Comparison of ENCODE assay signal across 9 mouse cellular contexts in the genomic region with DNA sequence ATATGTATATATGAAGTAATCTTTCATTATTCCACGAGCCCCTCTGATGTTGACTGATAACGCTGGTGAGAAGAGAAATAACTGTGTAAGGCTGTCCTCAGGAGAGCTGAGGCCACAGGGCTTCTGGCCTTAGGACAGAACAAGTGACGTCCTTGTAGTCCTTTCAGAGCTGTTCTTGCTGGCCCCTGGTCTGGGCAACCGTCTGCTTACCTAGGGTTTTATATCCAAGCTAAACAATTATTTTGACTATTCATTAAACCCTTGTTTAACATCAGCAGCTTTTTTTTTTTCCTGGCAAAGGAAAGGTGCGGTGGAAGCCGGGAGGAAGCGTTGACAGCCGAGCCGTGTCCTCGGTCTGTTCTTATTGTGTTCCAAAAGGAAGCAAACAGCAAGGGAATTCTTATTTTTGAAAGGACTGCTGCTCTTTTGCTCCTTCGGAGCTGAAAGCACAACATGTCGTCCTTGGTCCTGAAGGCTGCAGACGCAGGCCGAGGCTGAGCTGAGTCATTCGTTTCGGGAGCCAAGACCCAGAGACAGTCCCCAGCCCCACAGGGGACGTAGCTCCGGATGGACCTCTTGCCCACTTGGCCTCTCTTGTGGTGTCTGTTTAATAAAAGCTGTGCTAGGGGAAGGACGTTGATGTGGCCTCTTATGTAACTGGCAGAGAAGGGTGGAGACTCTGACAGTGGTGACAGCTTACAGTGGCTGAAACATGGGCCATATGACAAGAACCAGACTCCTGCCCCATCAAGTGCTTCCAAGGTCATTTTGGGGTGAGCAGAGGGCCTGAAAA.
DNase-seq lines count a peak whose midpoint lies in the region; ATAC-seq and TF ChIP-seq lines count a peak whose summit lies in the region.
"Had no signal": no experiment of that assay in that cellular context is flagged by ENCODE, and none has a peak within 500 bp of the region (broad histone marks: within the 10 kb centered on the region; RNA-seq: fewer than 3 reads in every experiment).

No protein-coding gene starts in this region.

- intact Hi-C loops in heart, postnatal 10 days (cut with DNase I): loop anchor here (2.0 to 5.0 kb wide), 3 partner anchors 78 to 441 kb away; no protein-coding TSS in a partner anchor

- H3K9me3 ChIP-seq in intestine, embryonic 14.5 days (ENCODE audit: control insufficient read depth, low read length): no peaks in the 10 kb centered on the region
- H3K9me3 ChIP-seq in intestine, postnatal 0 days (ENCODE audit: control insufficient read depth): no peaks in the 10 kb centered on the region
- H3K9me3 ChIP-seq in lung, embryonic 15.5 days: no peaks in the 10 kb centered on the region

- no peak overlapping the region for H3K9ac ChIP-seq in intestine, embryonic 14.5 days (ENCODE audit: low read length)
- no peak overlapping the region for H3K9ac ChIP-seq in intestine, postnatal 0 days (ENCODE audit: low read depth, low read length)
- H3K9ac ChIP-seq in lung, embryonic 15.5 days: no peak overlapping the region

- no peak overlapping the region for H3K4me3 ChIP-seq in intestine, embryonic 14.5 days (ENCODE audit: low read depth, low read length)
- no peak overlapping the region for H3K4me3 ChIP-seq in intestine, postnatal 0 days (ENCODE audit: low read depth, low read length)
- H3K4me3 ChIP-seq in lung, embryonic 15.5 days: no peak overlapping the region

- H3K4me2 ChIP-seq in intestine, embryonic 14.5 days (ENCODE audit: low read length): no peak overlapping the region
- no peak overlapping the region for H3K4me2 ChIP-seq in intestine, postnatal 0 days (replicated peaks; ENCODE audit: low read depth)
- peak overlapping the region; percentile 9; the same call in 1 of the 2 replicates for H3K4me2 ChIP-seq in lung, embryonic 15.5 days

- DNase-seq in intestine, embryonic 14.5 days (ENCODE audit: low spot score): no peak
- DNase-seq in cerebellum, postnatal 25 days: peak; percentile 7 to 8
- peak; percentile 93 to 95 for DNase-seq in heart, postnatal 10 days
- DNase-seq in frontal cortex, postnatal 36 days (ENCODE audit: low spot score in 2 of 2): no peak
- no peak for DNase-seq in natural killer cell, adult 2 months (ENCODE audit: low spot score in 2 of 2)

- no peaks in the 10 kb centered on the region for H3K36me3 ChIP-seq in intestine, embryonic 14.5 days (ENCODE audit: control insufficient read depth, insufficient read depth, low read length)
- H3K36me3 ChIP-seq in intestine, postnatal 0 days (ENCODE audit: control insufficient read depth, insufficient read depth): no peaks in the 10 kb centered on the region
- H3K36me3 ChIP-seq in lung, embryonic 15.5 days: no peaks in the 10 kb centered on the region

- H3K4me1 ChIP-seq in intestine, embryonic 14.5 days (replicated peaks; ENCODE audit: control insufficient read depth, insufficient read depth, low read length): peaks cover 11% of the 10 kb centered on the region
- H3K4me1 ChIP-seq in intestine, postnatal 0 days (replicated peaks; ENCODE audit: control insufficient read depth, insufficient read depth, low read length): no peaks in the 10 kb centered on the region
- peaks cover 32% of the 10 kb centered on the region for H3K4me1 ChIP-seq in lung, embryonic 15.5 days

- H3K27ac ChIP-seq in intestine, embryonic 14.5 days (ENCODE audit: low read depth): 0 out of 2 replicates have a peak overlapping the region, but pooled peaks have one; percentile 3
- H3K27ac ChIP-seq in intestine, postnatal 0 days (ENCODE audit: low read depth, low read length): no peak overlapping the region
- H3K27ac ChIP-seq in lung, embryonic 15.5 days: peak overlapping the region; percentile 83

- ATAC-seq in intestine, embryonic 14.5 days (replicated peaks; ENCODE audit: low FRiP score, low TSS enrichment, low read depth): no peak
- ATAC-seq in intestine, postnatal 0 days: no peak
- ATAC-seq in lung, embryonic 15.5 days (ENCODE audit: borderline replicate concordance, extremely low read depth, low FRiP score, low TSS enrichment): peak; percentile 97
- ATAC-seq in monocyte, adult 5-6 weeks (replicated peaks; ENCODE audit: insufficient number of reproducible peaks, low FRiP score, low TSS enrichment, poor library complexity, severe bottlenecking): no peak

- 38% methylated on average over 19 of the region's 19 CpGs for WGBS in intestine, embryonic 14.5 days
- WGBS in intestine, postnatal 0 days: 58% methylated on average over 19 of the region's 19 CpGs
- 25% methylated on average over 19 of the region's 19 CpGs for WGBS in lung, embryonic 15.5 days

- no peaks in the 10 kb centered on the region for H3K27me3 ChIP-seq in intestine, embryonic 14.5 days (replicated peaks; ENCODE audit: control insufficient read depth, insufficient read depth, low read length)
- H3K27me3 ChIP-seq in intestine, postnatal 0 days (replicated peaks; ENCODE audit: control insufficient read depth, insufficient read depth, low read length): no peaks in the 10 kb centered on the region
- no peaks in the 10 kb centered on the region for H3K27me3 ChIP-seq in lung, embryonic 15.5 days
- H3K27me3 ChIP-seq: CH12.LX had no signal

- no peak for TF ChIP-seq CTCF in intestine, postnatal 0 days (IDR thresholded peaks at IDR 0.05; ENCODE audit: low read depth)

Comparison
In these comparisons a context has a peak if more than half of its experiments do, and no peak if none do; other contexts are left out.
1. DNase-seq: peak in cerebellum, postnatal 25 days (2 of 2) and heart, postnatal 10 days (2 of 2); none in intestine, embryonic 14.5 days (single experiment), frontal cortex, postnatal 36 days (0 of 2) and natural killer cell, adult 2 months (0 of 2).